Mouse (Mus musculus) testis, postnatal 10 days (tissue): ENCODE measurements around the gene Cnpy3.
"Not testable (repeated sequence)": the region's sequence is repeated elsewhere in the genome, so short reads cannot be mapped to it uniquely, and the experiment has no call there.

Source experiments
- DNase-seq: peaks from one replicate; pipeline ENCODE4 v3.0.0; 2021; ENCODE audit warnings: low spot score

The Cnpy3 gene

DNA sequence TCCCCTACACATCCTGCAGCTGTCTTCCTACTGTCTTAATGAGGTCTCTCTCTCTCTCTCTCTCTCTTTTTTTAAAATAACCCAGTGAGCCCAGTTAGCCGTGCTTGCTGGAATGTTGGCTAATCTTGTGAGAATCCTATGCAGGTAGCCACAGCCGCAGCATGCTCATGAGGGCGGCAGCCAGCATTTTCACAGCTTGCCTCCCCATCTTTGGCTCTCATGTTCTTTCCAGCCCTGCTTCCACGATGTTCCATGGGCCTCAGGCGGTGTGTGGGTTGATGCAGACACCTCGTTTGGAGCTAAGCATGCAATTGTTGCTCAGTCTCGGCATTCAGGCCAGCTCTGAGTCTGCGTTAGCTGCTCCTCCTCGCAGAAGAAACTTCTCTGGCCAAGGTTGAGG is 12.9 kb upstream of the Cnpy3 start:
- not testable (repeated sequence) for DNase-seq

DNA sequence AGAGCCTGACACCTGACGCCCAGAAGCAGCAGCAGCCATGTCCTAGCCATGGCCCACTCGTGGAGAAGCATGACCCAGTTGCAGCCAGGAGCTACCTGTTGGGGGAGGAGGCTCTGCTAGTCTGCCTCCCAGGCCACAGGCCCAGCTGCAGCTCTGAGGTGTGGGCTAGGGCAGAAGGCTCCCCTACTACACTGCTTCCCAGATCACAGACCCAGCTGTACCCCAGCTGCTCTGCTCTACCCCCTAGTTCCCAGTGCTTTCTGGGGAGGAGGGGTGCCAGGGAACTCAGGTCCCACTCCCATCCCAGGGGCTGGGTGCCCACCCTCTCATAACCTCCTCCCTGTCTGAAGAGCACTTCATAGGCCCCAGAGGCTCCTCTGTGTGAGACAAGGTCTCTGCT is 11.5 kb upstream of the Cnpy3 start, which contains the start of gene Ptcra:
TSS of gene Ptcra (minus strand) at position 169 of the 400 bp plus-strand sequence.
- no peak for DNase-seq

DNA sequence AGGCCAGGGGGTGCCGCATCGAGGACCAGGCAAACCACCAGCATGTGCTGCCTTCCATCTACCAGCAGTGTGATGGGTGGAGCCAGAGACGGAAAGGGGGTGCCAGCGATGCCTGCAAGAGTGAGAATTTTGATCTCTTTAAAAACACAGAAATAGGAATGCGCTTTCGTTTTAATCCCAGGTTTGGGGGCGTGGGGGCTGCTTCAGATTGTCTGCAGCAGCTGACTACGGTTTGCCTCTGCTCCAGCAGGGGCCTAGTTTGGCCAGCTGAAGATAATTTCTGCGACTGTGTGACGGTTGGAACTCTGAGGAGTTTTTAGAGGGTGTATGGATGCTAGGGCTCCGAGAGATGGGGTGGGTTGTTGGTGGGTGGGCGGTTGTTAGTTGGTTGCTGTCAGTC is 6.7 kb upstream of the Cnpy3 start:
- no peak for DNase-seq

DNA sequence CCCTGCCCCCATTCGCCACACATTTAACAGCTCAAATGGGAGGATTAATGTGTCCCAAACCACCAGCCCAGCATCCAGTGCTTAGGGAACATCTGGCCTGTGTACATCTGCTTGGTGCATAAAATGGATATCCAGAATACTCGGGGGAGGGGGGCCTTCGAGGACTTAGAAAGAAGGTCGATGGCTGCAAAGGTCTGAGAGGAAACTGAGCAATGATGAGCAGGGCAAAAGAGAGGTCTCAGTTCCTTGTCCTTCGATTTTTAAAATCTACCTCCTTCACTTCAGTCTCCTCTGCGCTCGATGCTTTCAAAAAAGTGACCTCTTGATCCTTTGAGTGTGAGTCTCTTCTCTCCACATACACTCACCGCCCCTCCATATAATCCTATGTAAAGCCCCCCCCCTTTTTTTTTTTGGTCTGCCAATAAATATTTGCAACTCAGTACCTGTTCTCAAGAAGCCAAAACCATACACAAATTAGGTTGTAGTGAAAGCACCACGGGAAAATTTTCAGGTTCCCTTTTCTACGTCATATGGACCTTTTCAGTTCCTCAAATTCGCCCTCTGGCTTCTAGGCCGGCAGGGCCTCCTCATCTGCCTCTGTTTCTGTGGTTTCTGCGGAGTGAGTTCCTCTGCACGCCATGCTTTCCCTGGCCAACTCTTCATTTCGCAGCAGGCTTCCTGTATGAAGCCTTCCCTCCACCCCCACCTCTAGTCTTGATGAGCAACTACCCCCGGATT is 789 bp downstream of the Cnpy3 start:
- no peak for DNase-seq

DNA sequence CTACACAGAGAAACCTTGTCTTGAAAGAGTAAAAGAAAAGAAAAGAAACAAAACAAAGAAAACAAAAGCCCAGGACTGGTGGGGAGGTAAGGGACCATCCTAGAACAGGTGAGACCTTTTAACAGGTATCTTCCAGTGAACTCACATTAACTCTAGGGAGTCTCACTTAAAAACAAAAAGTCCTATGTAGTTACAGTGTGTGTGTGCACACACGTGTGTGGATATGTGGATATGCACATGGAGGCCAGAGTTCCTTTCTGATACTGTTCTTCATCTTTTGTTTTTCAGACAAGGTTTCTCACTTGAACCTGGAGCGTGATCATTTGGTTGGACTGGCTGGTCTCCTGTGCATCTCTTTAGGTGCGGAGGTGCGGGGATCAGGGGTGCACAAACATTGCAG is 1.4 kb downstream of the Cnpy3 start:
- DNase-seq: no peak

DNA sequence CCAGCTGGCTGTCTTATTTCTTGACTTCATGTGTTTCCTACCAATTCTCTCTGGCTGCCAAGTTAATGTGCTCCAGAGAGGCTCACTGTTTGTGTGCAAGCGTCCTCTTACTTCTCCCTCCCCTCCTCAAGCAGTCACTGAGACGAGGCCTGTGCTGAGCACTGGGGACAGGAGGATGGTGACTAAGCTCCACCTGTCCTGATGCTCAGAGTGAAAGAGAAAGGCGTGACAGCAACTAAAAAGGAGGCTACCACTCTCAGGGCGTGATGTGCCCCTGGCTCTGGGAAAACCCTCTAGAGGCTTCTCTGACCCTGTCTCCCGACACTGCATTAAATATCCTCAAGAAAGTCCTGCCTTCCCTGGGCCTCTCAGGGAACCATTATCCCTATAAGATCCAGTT is 2.7 kb downstream of the Cnpy3 start:
- no peak for DNase-seq

DNA sequence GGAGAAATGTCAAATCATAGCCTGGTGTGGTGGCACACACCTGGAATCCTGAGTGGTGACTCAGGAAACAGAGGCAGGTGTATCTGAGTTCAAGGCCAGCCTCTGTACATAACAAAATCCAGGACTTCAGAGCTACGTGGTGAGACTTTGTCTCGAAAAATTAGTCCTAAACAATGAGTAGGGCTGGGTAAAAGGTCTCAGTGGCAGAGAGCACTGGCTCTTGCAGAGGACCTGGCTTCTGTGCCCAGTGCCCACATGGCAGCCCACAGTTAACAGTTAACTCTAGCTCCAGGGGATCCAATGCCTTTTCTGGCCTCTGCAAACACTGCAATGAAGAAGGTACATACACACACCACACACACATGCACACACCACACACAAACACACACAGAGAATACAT is 4.2 kb downstream of the Cnpy3 start:
- DNase-seq: no peak

DNA sequence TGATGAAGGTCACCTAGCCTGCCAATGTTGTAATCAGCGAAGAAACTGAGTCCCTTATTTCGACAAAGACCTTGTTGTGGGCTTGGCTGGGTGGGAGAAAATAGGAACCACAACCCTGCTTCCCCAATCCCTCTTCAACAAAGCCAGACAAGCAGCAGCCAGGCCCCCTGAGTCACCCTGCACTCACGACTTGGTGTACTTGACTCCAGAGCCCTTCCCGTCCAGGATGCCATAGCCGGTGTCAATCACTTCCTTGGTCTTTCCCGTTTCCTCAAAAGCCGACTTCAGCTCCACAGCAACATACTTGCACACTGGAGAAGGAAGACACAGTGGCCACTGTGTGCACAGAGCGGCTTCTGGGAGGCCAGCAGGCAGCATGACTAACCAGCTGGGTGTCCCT is 4.8 kb downstream of the Cnpy3 start:
- no peak for DNase-seq

DNA sequence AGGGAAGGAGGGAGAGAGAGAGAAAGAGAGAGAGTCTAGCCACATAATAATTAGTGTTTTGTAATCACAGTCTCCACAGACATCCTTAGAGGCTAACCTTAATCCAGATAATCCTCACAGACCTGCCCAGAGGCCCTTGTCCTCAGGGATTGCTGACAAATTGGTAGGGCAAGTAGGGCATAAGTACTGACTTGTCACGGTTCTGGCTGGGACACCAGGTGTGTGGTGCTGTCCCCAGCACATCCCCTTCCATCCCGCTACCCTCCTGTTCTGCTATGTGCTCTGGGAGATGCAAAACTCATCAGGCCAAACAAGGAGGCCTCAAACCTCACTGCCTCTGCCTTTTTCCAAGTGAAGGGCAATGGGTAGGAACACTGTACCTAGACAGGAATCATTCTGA is 6.5 kb downstream of the Cnpy3 start:
- DNase-seq: no peak

DNA sequence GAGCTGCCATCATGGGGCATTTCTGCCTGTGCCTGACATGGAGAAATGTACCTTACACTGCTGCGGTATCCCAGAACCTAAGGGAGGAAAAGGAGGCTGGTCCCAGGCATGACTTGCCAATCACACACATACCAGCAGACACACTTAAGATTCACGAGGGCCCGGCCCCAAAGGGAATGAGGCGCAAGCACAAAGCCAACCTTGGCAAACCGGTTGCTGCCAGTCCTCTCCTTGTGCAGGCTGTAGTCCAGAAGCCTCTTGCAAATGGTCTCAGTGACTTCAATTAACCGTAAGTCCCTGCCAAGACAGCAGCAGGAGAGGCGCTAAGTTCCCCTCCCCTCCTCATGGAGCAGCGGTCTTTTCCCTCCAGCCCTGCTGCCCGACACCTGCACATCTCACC is 9.0 kb downstream of the Cnpy3 start:
- no peak for DNase-seq

DNA sequence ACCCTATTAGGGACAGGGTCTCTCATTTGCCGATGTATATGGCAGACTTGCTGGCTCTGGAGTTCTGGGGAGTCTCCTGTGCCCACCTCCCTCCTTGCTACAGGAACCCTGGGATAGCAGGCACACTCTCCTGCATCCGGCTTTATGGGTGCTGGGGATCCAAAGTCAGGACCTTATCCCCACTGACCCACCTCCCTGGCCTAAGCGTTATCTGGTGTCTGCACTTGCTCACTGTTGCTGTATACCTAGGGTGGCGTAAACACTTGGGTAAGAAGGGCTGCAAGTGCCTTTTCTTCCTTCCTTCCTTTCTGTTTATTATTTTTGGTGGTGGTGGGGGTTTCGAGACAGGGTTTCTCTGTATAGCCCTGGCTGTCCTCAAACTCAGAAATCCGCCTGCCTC is 10.7 kb downstream of the Cnpy3 start:
- DNase-seq: no peak

DNA sequence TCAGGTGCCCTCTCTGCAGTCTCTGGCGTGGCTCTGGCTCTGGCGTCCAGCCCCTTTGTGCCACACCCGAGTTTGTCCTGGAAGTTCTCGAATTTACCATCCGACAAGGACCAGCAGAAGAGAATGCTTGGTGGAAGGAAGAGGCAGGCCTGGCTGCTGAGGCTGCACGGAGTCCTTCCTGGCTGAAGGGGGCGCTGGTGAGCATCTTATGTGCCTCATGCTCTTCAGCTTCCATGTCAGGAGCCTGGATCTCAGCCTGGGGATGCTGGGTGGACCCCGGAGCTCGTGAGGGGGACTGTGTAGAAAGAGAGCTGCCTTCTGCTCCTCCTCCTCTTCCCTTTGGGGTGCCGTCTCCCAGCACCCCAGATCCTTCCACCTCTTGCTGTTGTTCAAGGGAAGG is 15.9 kb downstream of the Cnpy3 start:
- peak; percentile 81 for DNase-seq

DNA sequence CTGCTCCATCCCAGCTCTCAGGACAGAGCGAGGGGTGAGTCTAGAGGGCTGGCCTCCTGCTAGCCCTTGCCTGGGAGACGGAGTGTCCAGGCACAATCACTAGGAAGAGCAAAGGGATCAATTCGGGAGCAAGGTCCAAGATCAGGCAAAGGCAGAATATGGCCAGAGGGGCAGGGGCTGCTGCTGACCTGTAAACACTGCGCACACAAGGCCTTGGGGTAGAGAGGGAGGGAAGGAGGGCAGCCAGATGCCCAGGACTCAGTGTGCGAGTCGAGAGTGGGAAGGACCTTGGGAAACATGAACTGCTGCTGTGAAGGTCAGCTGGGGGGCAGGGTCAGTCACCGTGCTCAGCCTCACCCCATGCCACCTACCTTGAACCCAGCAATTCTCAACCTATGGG is 16.7 kb downstream of the Cnpy3 start:
- no peak for DNase-seq

DNA sequence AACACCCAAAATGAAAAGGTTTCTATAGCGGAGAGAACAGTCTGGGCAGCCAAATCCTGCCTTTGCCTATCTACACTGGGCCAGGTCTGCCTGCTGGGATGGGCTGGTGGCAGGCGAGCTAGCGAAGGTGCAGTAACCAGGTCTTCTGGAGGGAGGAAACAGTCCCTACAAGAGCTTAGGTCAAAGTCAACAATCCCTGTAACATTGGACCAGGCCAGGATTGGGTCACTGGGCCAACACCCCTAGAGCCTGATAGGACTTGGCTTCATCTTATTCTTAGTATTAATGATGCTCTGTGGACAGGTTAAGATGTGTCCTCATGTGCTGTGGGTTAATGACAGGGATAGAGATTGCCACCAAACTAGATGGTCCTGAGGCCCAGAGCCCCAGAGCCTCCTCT is 18.0 kb downstream of the Cnpy3 start:
- DNase-seq: no peak

DNA sequence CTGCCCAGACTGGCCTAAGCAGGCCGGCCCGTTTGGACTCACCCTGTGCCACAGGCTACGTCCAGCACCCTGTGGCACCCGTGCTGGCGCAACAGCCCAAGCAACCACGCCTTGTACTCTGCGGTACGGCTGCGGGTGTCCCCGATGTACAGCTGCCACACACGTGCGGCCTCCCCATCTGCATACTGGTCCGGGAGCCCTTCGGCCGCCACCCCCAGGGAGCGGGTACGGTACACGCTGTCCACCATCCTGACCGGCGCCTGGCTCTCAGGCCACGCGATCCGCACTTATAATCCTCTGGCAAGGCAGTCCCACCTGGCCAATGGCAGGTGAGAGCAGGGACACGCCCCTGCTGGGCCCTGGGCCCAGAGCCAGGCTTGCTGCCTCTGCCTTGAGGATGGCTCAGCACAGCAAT is 23.1 kb downstream of the Cnpy3 start, which contains the start of gene Gnmt:
TSS of gene Gnmt (minus strand) at position 265 of the 415 bp plus-strand sequence.
- peak; percentile 59 for DNase-seq

DNA sequence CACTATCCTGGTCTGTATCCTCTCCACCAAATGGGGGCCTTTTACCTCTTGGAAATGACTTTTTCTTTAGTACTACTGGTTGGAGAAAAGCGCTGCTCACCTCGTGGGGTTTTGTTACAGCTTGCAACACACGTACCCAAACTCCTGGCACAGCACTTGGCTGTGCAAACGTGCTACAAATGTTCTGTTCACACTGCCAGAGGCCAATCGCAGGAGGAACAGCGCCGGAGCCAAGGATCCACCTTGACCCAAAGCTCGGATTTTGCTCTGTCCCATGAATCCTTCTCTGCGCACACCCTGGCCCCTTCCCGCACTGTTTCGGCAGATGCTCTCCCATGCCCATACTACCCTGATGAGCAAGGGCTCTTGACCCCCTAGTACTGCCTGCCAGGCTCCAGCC is 23.5 kb downstream of the Cnpy3 start:
- DNase-seq: no peak

DNA sequence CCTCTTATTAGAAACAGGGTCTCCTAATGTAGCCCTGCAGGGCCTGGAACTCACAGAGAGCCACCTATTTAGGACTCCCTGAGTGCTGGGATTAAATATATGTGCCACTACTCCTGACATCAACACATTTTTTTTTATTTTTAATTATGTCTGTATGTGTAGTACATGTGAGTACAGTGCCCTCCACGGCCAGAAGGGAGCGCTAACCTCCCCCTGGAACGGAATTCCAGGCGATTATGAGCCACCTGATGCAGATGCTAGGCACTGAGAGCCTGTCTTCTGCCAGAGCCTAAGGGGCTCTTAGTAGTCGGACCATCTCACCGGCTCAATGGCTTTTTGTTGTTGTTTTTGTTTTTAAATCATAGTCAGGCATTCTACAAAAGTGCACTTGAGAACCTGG is 24.0 kb downstream of the Cnpy3 start:
- peak; percentile 69 for DNase-seq

DNA sequence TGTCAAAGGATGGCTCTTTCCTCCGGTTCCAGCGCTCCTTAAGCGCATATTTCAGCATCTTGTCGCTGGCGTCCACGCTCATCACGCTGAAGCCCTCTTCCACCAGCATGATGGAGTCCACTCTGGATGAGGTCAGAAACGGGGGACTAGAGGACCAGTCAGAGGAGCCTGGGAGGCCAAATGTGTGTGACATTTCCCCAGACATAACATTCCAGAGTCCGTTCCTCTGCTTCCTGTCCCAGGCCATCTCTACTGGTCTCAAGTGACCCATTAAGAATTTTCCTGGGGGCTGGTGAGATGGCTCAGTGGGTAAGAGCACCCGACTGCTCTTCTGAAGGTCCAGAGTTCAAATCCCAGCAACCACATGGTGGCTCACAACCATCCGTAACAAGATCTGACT is 24.7 kb downstream of the Cnpy3 start:
- no peak for DNase-seq

DNA sequence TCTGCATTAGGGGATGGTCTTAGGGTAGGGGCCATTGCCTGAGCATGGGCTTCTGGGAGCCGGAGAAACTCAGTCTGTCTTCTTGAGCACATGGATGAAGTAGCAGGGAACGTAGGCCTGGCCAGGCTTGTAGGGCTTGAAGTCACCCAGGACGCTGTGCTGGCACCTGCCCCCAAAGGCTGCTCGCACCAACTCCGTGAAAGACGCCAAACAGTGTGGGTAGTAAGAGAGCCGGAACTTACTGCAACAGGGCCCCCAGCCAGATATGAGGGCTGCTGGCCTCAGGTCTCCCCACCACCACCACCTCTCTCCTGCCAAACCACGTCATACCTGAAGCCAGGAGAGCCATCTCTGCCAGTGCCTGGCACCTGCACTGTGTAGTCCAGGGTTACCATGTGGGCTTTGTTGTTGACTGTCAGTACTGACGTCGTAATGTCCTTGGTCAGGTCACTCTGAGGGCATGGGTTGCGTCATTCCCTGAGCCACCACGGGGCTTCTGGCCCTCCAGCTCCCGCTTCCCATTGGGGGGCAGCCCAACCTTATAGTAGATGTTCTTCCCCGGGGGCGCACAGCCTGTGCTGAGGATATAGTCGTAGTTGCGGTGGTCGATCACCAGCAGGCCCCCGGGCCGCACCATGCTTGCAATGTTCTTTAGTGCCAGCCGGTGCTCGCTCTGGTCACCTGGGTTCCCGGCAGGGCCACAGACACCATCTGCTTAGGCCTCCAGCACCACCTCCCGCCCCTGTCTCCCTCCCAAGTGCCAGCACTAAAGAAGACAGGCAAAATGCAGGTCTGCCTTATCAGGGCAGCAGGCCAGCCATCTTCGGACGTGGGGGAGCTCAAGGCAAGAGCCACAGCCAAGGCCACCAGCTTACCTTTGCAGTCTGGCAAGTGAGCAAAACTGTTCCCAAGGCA is 26.0 kb downstream of the Cnpy3 start:
- peak; percentile 54 for DNase-seq

DNA sequence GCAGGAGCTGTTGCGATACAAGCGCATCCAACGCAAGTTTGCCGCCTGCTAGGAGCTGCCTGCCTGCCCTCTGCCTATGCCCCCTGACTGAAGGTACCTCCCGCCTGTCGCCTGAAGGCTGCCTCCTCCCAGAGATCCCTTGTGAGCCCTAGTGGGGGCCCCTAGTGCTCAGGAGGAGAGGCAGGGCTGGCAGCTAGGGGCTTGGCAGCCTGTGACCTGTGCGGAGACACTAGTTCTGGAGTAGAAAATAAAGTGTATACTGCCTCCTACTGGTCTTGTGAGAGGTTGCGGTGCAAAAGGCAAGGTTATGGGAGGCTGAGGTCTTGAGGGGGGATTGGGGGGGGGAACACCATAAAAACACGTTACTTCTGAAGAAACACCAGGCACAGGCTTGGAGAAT is 26.7 kb downstream of the Cnpy3 start:
- DNase-seq: no peak

DNA sequence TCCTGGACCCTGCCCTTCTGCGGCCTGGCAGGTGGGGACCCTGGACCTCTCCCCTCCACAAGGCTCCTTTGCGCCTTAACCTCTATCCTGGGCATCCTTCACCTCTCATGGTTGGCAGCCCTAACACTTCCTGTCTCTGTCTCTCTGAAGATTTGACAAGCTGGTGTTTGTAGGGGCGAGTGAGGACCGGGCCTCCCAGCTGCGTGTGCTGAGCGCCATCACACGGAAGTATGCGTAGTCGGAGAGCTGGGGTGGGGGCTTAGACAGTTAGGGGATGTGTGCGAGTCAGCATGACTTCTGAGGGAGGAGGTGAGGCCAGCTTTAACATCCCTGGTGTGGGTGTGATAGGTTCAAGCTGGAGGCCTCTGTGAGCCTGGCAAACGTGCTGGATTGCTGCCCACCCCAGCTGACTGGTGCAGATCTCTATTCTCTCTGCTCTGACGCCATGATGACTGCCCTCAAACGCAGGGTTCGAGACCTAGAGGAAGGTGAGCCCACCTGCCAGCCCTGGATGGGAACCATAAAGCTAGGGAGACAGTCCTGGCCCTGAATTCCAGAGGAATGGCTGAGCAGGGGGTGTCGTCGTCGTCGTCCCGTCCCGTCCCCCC is 27.4 kb downstream of the Cnpy3 start:
- no peak for DNase-seq

DNA sequence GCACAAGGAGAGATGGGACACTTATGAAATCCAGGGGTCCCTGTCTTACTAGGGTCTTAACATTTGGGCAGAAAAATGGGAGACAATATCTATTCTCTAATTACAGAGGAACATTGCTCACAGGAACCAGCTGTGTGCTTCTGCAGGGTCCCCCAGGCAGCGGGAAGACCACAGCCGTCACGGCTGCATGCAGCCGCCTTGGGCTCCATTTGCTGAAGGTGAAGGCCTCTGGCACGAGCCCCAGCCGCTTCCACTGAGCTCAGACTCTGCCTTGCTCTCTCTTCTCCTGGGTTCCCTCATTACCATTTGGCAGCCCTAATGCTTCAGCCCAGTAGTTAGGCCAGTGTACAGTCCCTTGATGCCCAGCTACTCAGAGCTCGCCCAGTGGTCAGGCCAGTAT is 30.9 kb downstream of the Cnpy3 start:
- no peak for DNase-seq
